Mouse (Mus musculus) lung, postnatal 0 days (tissue): ENCODE measurements around the gene Gm20388. TPM values are rescaled to one million over a fixed set of nuclear protein-coding genes. Genes with fewer than 3 reads are reported as not detected.

ENCODE experiments used
- ATAC-seq: fragments of 200-750 bp; cut with Nextera tagmentation; 2 replicates; pipeline ENCODE4 v1.8.0; 2017; ENCODE audit warnings: moderate library complexity
- DNase-seq: peaks from one replicate; pipeline ENCODE4 v3.0.0-alpha.2; 2016; ENCODE audit warnings: low spot score
- H3K27ac ChIP-seq: fragments of 300-500 bp; sonication (generic); 2 replicates; pipeline ENCODE4 v1.5.1; 2014; ENCODE audit warnings: antibody characterized with exemption, mild to moderate bottlenecking, low read length, mixed read lengths
- H3K27me3 ChIP-seq: fragments of 300-500 bp; sonication (generic); replicated peaks from 2 replicates; pipeline ENCODE4 v1.6.1; 2014; ENCODE audit warnings: low read length, mixed read lengths; ENCODE audit not compliant: insufficient read depth
- H3K36me3 ChIP-seq: fragments of 300-500 bp; sonication (generic); 2 replicates; pipeline ENCODE4 v1.6.1; 2014; ENCODE audit warnings: low read length, mixed read lengths; ENCODE audit not compliant: insufficient read depth
- H3K4me1 ChIP-seq: fragments of 300-500 bp; sonication (generic); 2 replicates; pipeline ENCODE4 v1.6.1; 2014; ENCODE audit warnings: antibody characterized with exemption, low read depth, low read length, mixed read lengths; ENCODE audit not compliant: insufficient read depth
- H3K4me2 ChIP-seq: fragments of 300-500 bp; sonication (generic); replicated peaks from 2 replicates; pipeline ENCODE4 v1.6.1; 2014; ENCODE audit warnings: low read depth, mild to moderate bottlenecking, low read length, moderate library complexity, mixed read lengths
- H3K4me3 ChIP-seq: fragments of 300-500 bp; sonication (generic); 2 replicates; pipeline ENCODE4 v1.5.1; 2014; ENCODE audit warnings: low read depth, low read length
- H3K9ac ChIP-seq: fragments of 300-500 bp; sonication (generic); replicated peaks from 2 replicates; pipeline ENCODE4 v1.6.1; 2014; ENCODE audit warnings: low read depth, mild to moderate bottlenecking
- H3K9me3 ChIP-seq: fragments of 300-500 bp; sonication (generic); 2 replicates; pipeline ENCODE4 v1.6.1; 2016; ENCODE audit warnings: low read length, mixed read lengths
- CTCF ChIP-seq: IDR thresholded peaks from 2 replicates; pipeline ENCODE4 v1.5.1; 2016; ENCODE audit warnings: antibody characterized with exemption, mild to moderate bottlenecking
- EP300 ChIP-seq: IDR thresholded peaks from 2 replicates; pipeline ENCODE4 v1.6.1; 2016; ENCODE audit warnings: antibody characterized with exemption, mild to moderate bottlenecking, control low read depth
- WGBS: fragments of 180-500 bp; shearing (Covaris S2); extraction: QIAGEN DNeasy Blood & Tissue Kit; methylation state at CpG from one replicate; pipeline ENCODE4 v1.1.7; 2014; 5-methylcytosine and 5-hydroxymethylcytosine counted together
- polyA plus RNA-seq: library from polyadenylated mRNA; unstranded; fragments of >200 nt; fragmentation: Nextera tagmentation; extraction: Ambion mirVana; gene quantifications from 2 replicates; pipeline ENCODE4 v1.2.1, GENCODE M21; 2015

Gm20388 gene
- polyA plus RNA-seq, 1 experiment from 2014 or later = not detected

DNA sequence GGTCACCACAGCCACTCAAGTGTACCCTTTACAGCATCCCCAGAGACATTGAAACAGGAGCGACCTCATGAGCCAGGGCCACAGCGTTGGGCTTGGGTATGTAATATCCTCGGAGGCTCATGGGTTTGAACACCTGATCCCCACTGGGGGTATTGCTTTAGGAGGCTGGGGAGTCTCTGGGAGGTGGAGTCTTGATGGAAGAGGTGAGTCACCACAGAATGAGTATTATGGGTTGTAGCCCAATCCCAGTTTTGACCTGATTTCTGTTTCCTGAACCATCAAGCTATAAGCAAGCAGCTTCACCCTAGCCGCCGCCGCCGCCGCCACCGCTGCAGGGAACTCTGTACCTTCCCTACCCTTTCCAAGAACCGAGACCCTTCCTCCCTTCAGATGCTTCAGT, 3935.3 kb downstream of the Gm20388 start:
- no peak overlapping the region for H3K9ac ChIP-seq
- ATAC-seq (no peak), DNase-seq (no peak)
- 92% methylated on average over 10 of the region's 10 CpGs for WGBS
- no peaks in the 10 kb centered on the region for H3K4me1 ChIP-seq
- TF ChIP-seq EP300 (no peak), CTCF (no peak)
- no peak overlapping the region for H3K4me3 ChIP-seq
- H3K9me3 ChIP-seq = no peaks in the 10 kb centered on the region
- no peak overlapping the region for H3K4me2 ChIP-seq
- H3K36me3 ChIP-seq = no peaks in the 10 kb centered on the region
- H3K27me3 ChIP-seq = no peaks in the 10 kb centered on the region
- no peak overlapping the region for H3K27ac ChIP-seq

DNA sequence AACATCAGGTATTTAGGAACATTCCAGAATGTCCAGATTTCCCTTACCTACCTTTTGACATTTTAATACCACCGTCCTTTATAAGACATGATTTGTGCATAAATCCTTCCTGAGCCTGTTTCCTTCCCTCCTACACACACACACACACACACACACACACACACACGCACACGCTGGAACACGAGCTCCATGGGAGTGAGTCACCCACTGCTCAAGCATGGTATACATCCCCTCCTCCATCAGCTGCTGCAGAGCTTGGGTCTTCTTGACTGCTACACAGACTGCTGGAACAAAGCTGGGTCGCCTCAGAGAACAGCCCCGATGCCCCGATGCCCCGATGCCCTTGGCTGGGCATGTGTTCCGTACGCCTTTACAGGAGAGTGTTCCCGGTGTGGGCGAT, 3935.9 kb downstream of the Gm20388 start:
- Histone ChIP-seq H3K27me3 (no peaks in the 10 kb centered on the region), H3K9me3 (no peaks in the 10 kb centered on the region), H3K27ac (no peak overlapping the region), H3K4me2 (no peak overlapping the region), H3K4me3 (no peak overlapping the region), H3K9ac (no peak overlapping the region), H3K4me1 (no peaks in the 10 kb centered on the region), H3K36me3 (no peaks in the 10 kb centered on the region)
- no peak for TF ChIP-seq EP300
- TF ChIP-seq CTCF = no peak
- WGBS = 79% methylated on average over 12 of the region's 12 CpGs
- DNase-seq (no peak), ATAC-seq (no peak)

DNA sequence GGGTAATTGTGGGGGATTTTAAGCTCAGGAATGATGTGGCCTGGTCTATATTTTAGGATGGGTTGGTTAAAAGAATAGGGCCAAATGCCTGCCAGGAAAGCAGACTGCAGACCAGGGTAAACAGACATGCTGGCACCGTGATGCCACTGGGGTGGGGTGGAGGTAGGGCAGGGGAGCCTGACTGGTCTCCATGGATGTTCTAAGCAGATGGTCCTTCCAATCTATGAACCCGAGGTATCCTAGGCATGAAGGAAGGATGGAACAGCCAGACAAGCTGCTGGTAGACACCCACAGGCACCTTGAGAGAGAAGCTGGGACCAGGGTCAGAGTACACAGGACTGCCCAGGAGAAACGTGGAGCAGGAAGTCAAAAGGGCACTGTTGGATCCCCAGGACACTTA, 3936.9 kb downstream of the Gm20388 start:
- H3K9me3 ChIP-seq = no peaks in the 10 kb centered on the region
- no peak overlapping the region for H3K9ac ChIP-seq
- no peaks in the 10 kb centered on the region for H3K4me1 ChIP-seq
- no peak for DNase-seq
- H3K4me2 ChIP-seq = no peak overlapping the region
- WGBS = 53% methylated on average over 3 of the region's 3 CpGs
- no peaks in the 10 kb centered on the region for H3K27me3 ChIP-seq
- H3K4me3 ChIP-seq = no peak overlapping the region
- TF ChIP-seq CTCF = no peak
- no peak for TF ChIP-seq EP300
- no peak overlapping the region for H3K27ac ChIP-seq
- ATAC-seq = no peak
- H3K36me3 ChIP-seq = no peaks in the 10 kb centered on the region

DNA sequence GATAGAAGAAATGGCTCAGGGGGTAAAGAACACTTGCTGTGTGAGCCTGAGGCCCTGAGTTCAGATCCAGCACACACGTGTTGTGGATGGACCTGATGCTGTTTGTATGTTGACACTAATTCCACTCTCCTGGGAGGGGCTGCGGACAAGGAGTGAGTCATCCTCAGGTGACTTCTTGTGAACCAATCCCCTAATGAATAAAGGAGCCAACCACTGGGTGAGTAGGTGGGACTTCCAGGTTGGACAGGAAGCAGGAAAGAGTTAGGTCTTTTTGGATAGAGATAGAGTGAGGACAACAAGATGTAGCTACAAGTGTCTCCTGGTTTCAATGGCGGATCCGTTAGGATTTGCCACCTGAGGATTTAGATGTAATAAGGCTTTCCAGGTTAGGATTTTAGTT, 3938.7 kb downstream of the Gm20388 start:
- H3K4me2 ChIP-seq = no peak overlapping the region
- no peaks in the 10 kb centered on the region for H3K4me1 ChIP-seq
- H3K36me3 ChIP-seq = no peaks in the 10 kb centered on the region
- TF ChIP-seq CTCF (no peak), EP300 (no peak)
- no peaks in the 10 kb centered on the region for H3K27me3 ChIP-seq
- H3K9me3 ChIP-seq = no peaks in the 10 kb centered on the region
- H3K27ac ChIP-seq = no peak overlapping the region
- H3K9ac ChIP-seq = no peak overlapping the region
- 83% methylated on average over 4 of the region's 4 CpGs for WGBS
- no peak for DNase-seq
- no peak for ATAC-seq
- no peak overlapping the region for H3K4me3 ChIP-seq

DNA sequence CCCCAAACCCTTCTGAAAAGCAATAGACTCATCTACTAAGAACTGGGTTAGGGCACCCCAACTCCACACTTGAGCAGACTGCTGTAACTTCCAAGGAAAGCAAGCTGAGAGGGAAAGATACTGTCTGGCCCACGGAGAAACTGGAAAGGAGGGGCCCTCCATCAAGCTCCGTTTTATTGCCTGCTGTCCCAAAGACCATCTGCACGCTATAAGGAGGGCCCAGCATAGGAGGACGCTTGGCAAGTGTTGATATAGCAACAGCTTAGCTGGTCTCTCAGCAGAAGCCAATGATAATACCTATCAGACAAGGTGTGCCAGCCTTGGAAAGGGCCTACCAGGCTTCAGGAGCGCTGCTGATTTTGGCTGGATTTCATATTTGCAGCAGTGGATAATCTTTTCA, 3940.9 kb downstream of the Gm20388 start:
- WGBS = 69% methylated on average over 5 of the region's 5 CpGs
- Histone ChIP-seq H3K27me3 (no peaks in the 10 kb centered on the region), H3K9ac (no peak overlapping the region), H3K4me3 (no peak overlapping the region), H3K36me3 (no peaks in the 10 kb centered on the region), H3K27ac (no peak overlapping the region), H3K4me1 (no peaks in the 10 kb centered on the region), H3K4me2 (no peak overlapping the region), H3K9me3 (no peaks in the 10 kb centered on the region)
- ATAC-seq (no peak), DNase-seq (no peak)
- TF ChIP-seq EP300 = no peak
- TF ChIP-seq CTCF = no peak

DNA sequence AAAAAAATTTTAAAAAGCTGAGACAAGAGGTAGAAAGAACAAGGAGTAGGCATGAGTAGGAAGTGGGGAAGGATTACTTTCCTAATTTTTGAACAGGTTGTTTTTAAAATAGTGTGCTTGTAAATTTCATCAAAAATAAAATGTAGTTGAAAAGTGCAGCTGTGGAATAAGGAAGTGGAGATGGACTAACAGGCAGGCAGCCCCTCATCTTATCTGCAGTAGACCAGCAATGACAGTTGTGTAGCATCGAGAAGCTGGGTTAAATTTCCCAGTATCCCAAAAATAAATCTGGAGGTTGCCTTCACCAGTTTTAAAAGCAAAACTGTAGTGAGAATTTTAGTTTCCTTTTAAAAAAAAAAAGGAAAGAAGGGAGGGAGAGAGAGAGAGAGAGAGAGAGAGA, 3943.6 kb downstream of the Gm20388 start:
- Histone ChIP-seq H3K4me2 (no peak overlapping the region), H3K36me3 (no peaks in the 10 kb centered on the region), H3K4me1 (no peaks in the 10 kb centered on the region), H3K9ac (no peak overlapping the region), H3K27ac (no peak overlapping the region), H3K27me3 (no peaks in the 10 kb centered on the region), H3K4me3 (no peak overlapping the region), H3K9me3 (no peaks in the 10 kb centered on the region)
- WGBS = 73% methylated on average over 1 of the region's 1 CpGs
- TF ChIP-seq EP300 = no peak
- no peak for TF ChIP-seq CTCF
- DNase-seq = no peak
- ATAC-seq = no peak
